Mouse (Mus musculus) ES-Bruce4 (cell line): ENCODE data around the gene Wsb2. TPM values are rescaled to one million over a fixed set of nuclear protein-coding genes. Genes with fewer than 3 reads are reported as not detected.

Experiments
- H3K27ac ChIP-seq: 2 replicates; pipeline ENCODE4 v1.5.1; 2012; ENCODE audit warnings: low read length, inconsistent platforms; ENCODE audit not compliant: insufficient read depth
- H3K27me3 ChIP-seq: 2 replicates; pipeline ENCODE4 v1.6.1; 2012; ENCODE audit warnings: mild to moderate bottlenecking, low read length, inconsistent platforms; ENCODE audit not compliant: control insufficient read depth, poor library complexity, insufficient read depth, severe bottlenecking
- H3K36me3 ChIP-seq: 2 replicates; pipeline ENCODE4 v1.6.1; 2012; ENCODE audit warnings: inconsistent platforms, mild to moderate bottlenecking, low read length, moderate library complexity; ENCODE audit not compliant: control insufficient read depth, poor library complexity, insufficient read depth, severe bottlenecking
- H3K4me1 ChIP-seq: one replicate; pipeline ENCODE4 v1.8.1; 2011; ENCODE audit warnings: low read length; ENCODE audit not compliant: control insufficient read depth, insufficient read depth
- H3K4me3 ChIP-seq: 2 replicates; pipeline ENCODE4 v1.5.1; 2011; ENCODE audit warnings: low read depth, mild to moderate bottlenecking, low read length
- H3K9ac ChIP-seq: 2 replicates; pipeline ENCODE4 v1.6.1; 2012; ENCODE audit warnings: low read depth, mild to moderate bottlenecking, inconsistent platforms; ENCODE audit not compliant: poor library complexity, severe bottlenecking
- H3K9me3 ChIP-seq: replicated peaks from 2 replicates; pipeline ENCODE4 v1.6.1; 2012; ENCODE audit warnings: mild to moderate bottlenecking, low read length, inconsistent platforms; ENCODE audit not compliant: control insufficient read depth, poor library complexity, insufficient read depth, severe bottlenecking
- CTCF ChIP-seq: IDR thresholded peaks from one replicate; pipeline ENCODE4 v1.8.1; 2011; ENCODE audit warnings: low read depth, low read length
- EP300 ChIP-seq: IDR thresholded peaks from 2 replicates; pipeline ENCODE4 v1.6.1; 2011; ENCODE audit warnings: low read depth, low read length; ENCODE audit not compliant: insufficient read depth
- POLR2A ChIP-seq: IDR thresholded peaks from one replicate; pipeline ENCODE4 v1.8.1; 2011; ENCODE audit warnings: low read length; ENCODE audit not compliant: insufficient read depth
- polyA plus RNA-seq: library from polyadenylated mRNA; stranded (reverse); fragments of >200 nt; gene quantifications from 2 replicates; pipeline ENCODE4 v1.2.4, GENCODE M21; 2011; ENCODE audit warnings: low read depth; ENCODE audit not compliant: missing spikeins, insufficient read depth, insufficient read length

Gene Wsb2
- polyA plus RNA-seq, 1 experiment, result 49.5 TPM

DNA sequence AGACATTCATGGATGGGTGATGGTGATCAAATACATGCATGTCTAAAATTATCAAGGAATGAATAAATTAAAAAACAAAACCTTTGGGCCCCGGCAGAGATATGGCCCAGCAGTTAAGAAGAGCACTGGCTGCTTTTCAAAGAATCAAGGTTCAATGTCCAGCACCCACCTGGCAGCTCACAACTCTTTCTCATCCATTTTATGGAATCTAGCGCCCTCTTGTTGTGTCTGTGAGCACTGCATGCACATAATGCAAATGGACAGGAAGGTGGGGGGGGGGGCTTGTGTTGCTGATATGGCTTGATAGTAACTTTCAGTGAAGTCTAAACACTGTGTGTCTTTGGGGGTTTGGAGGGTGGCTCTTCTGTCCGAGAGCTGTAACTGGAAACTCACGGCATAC lies 51.1 kb downstream of the Wsb2 start:
- Histone ChIP-seq H3K4me1 (no peaks in the 10 kb centered on the region), H3K27ac (no peak overlapping the region), H3K27me3 (no peaks in the 10 kb centered on the region), H3K4me3 (no peak overlapping the region), H3K9ac (no peak overlapping the region), H3K9me3 (peaks cover 5% of the 10 kb centered on the region; the same call in 1 of the 2 replicates), H3K36me3 (no peaks in the 10 kb centered on the region)
- TF ChIP-seq EP300 (no peak), POLR2A (no peak), CTCF (peak; percentile 56)

- Histone ChIP-seq H3K36me3 (no peaks in the 10 kb centered on the region), H3K27me3 (no peaks in the 10 kb centered on the region), H3K4me3 (no peak overlapping the region), H3K9ac (no peak overlapping the region), H3K9me3 (peaks cover 5% of the 10 kb centered on the region; the same call in 1 of the 2 replicates), H3K4me1 (no peaks in the 10 kb centered on the region), H3K27ac (no peak overlapping the region)
- TF ChIP-seq CTCF, result no peak
- TF ChIP-seq POLR2A, result no peak
- no peak for TF ChIP-seq EP300
Measured at GRCm38 (mm10) chr5:117409369-117409768, 52.3 kb downstream of the Wsb2 start.

DNA sequence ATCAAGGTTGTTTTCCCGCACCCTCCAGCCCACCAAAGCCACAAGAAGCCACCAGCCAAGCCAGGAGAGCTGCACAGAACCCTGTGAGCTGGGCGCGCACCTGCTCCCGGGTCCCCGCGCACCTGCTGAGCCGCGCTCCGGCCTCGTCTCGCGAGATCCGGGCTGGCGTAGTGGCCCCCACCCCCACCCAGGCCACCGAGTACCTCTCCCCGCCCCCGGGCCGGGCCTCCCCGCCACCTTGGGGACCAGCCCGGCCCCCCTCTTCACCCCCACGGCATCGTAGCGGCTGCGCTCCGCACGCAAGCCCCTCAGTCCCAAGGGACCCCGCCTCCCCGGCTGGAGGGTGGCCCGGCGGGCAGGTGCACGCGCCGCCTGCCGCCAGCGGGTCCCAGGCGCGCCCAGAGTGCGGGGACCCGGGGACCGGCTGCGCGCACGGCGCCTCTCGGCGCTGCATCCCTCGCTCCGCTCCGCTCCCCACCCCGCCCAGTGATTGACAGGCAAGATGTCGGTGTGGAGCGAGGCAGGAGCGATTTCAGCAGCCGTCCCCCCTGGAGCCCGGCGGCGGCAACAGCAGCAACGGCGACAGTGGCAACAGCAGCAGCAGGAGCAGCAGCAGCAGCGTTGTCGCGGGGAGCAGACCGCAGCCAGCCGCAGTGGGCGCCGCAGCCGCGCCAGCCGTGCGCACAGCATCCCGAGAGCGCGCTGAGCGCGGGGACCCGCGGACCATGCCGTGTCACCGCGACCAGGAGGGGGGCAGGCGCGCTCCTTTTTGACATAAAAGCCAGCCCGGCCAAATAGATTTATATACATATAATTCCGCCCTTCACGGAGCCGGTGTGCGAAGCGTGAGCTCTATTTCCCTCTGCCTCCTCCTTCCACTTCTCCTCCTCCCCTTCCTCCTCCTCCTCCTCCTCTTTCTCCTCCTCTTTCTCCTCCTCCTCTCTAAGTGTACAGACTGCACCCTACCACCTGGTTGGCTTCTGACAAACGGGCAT lies 56.7 kb downstream of the Wsb2 start, which contains the start of gene Ksr2:
Ksr2 (plus strand) TSS at position 494 of the 995 bp plus-strand sequence.
- Histone ChIP-seq H3K4me1 (peaks cover 2% of the 10 kb centered on the region), H3K27me3 (no peaks in the 10 kb centered on the region), H3K9ac (peak within 1 kb of the TSS; percentile 77), H3K27ac (no peak within 1 kb of the TSS), H3K36me3 (no peaks in the 10 kb centered on the region), H3K9me3 (no peaks in the 10 kb centered on the region), H3K4me3 (peak within 1 kb of the TSS; percentile 79)
- TF ChIP-seq EP300 (no peak), POLR2A (peak; percentile 87), CTCF (no peak)

DNA sequence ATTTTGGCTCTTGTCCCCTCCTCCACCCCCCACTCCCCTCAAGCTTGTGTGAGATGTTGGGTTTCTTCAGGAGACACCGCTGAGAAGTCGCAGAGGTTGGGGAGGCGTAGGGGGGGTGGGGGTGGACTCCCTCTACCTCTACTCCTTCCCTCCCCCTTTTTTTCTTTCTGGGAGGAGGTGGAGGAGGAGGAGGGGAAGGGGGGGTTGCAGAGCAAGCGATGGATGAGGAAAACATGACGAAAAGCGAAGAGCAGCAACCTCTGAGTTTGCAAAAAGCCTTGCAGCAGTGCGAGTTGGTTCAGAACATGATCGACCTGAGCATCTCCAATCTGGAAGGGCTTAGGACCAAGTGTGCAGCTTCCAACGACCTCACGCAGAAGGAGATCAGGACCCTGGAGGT lies 57.5 kb downstream of the Wsb2 start:
- Histone ChIP-seq H3K4me1 (peaks cover 2% of the 10 kb centered on the region), H3K27ac (no peak overlapping the region), H3K9ac (peak overlapping the region; percentile 77), H3K9me3 (0 out of 2 replicates have a peak, but pooled peaks cover 2% of the 10 kb centered on the region), H3K4me3 (peak overlapping the region; percentile 64), H3K27me3 (no peaks in the 10 kb centered on the region), H3K36me3 (no peaks in the 10 kb centered on the region)
- TF ChIP-seq EP300 (no peak), POLR2A (no peak), CTCF (no peak)

GRCm38 (mm10) chr5:117415011-117415912 lies 58.2 kb downstream of the Wsb2 start:
- TF ChIP-seq EP300 (no peak), POLR2A (no peak), CTCF (no peak)
- Histone ChIP-seq H3K9me3 (0 out of 2 replicates have a peak, but pooled peaks cover 2% of the 10 kb centered on the region), H3K27ac (no peak overlapping the region), H3K9ac (peak overlapping the region; percentile 77; the same call in 1 of the 2 replicates), H3K36me3 (no peaks in the 10 kb centered on the region), H3K27me3 (no peaks in the 10 kb centered on the region), H3K4me1 (peaks cover 2% of the 10 kb centered on the region), H3K4me3 (peak overlapping the region; percentile 64)
